Comparison of ENCODE assay signal across 19 mouse cellular contexts in the genomic region with DNA sequence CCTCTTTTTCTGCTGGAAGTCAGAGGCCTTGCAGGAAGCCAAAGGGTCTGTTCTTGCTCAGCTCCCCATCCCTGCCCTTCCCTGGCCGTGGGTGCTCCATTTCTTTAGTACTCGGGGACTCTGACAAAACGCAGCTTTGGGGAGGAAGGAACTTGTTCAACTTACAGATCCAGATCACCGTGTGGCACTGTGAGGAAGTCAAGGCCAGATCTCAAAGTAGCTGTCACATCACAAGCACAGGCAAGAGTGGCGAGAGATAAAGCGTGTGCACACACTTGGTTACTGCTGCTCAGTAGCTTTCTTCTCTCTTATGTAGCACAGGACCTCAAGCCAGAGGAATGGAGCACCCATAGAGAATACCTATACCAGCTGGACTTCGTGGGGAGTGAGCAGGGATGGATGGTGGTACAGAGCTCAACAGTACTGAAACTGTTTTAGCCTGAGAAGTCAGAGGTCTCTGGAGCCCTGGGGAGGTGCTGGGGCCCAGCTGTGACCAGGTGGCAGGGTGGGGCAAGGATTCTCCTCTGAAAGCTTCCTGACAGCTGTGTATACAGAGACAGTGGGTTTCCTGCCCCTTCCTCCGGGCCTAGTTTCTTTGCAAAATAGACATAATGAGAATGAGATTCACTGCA. TPM values are rescaled to one million over a fixed set of nuclear protein-coding genes. Genes with fewer than 3 reads are reported as not detected.
A peak's percentile ranks its signal among the peaks of the same experiment; 100 is the strongest.
DNase-seq lines count a peak whose midpoint lies in the region; ATAC-seq lines count a peak whose summit lies in the region.
"Had no signal": no experiment of that assay in that cellular context is flagged by ENCODE, and none has a peak within 500 bp of the region (broad histone marks: within the 10 kb centered on the region; RNA-seq: fewer than 3 reads in every experiment).

No protein-coding gene starts in this region.

- H3K27ac ChIP-seq in liver, embryonic 11.5 days (ENCODE audit: low read depth, low read length) = peak overlapping the region; percentile 22; the same call in 1 of the 2 replicates
- H3K27ac ChIP-seq in hindbrain, embryonic 12.5 days = no peak overlapping the region
- H3K27ac ChIP-seq: embryonic facial prominence, embryonic 10.5 days; hindbrain, postnatal 0 days; kidney, postnatal 0 days; limb, embryonic 10.5 days had no signal

- ATAC-seq in liver, embryonic 11.5 days (replicated peaks; ENCODE audit: low FRiP score) = 0 out of 2 replicates have a peak, but pooled peaks have one; percentile 19
- peak; percentile 31; the same call in 1 of the 2 replicates for ATAC-seq in common myeloid progenitor, adult 5-6 weeks (replicated peaks; ENCODE audit: low read depth, poor library complexity, severe bottlenecking)
- ATAC-seq in hindbrain, embryonic 12.5 days (ENCODE audit: low FRiP score) = no peak
- ATAC-seq in cerebellum, adult (ENCODE audit: insufficient number of reproducible peaks, low FRiP score, low TSS enrichment) = no peak
- ATAC-seq: hindbrain, postnatal 0 days had no signal

- no peaks in the 10 kb centered on the region for H3K9me3 ChIP-seq in liver, embryonic 11.5 days (ENCODE audit: control insufficient read depth, low read length)
- H3K9me3 ChIP-seq in hindbrain, embryonic 12.5 days (replicated peaks) = no peaks in the 10 kb centered on the region
- H3K9me3 ChIP-seq: embryonic facial prominence, embryonic 10.5 days; limb, embryonic 10.5 days had no signal

- H3K4me2 ChIP-seq in liver, embryonic 11.5 days = peak overlapping the region; percentile 21; the same call in 1 of the 2 replicates
- no peak overlapping the region for H3K4me2 ChIP-seq in hindbrain, embryonic 12.5 days (replicated peaks)
- H3K4me2 ChIP-seq: lung, embryonic 14.5 days had no signal

- no peak overlapping the region for H3K4me3 ChIP-seq in liver, embryonic 11.5 days (ENCODE audit: low read depth, low read length)
- no peak overlapping the region for H3K4me3 ChIP-seq in hindbrain, embryonic 12.5 days
- H3K4me3 ChIP-seq: embryonic facial prominence, embryonic 10.5 days; limb, embryonic 10.5 days had no signal

- no peak overlapping the region for H3K9ac ChIP-seq in liver, embryonic 11.5 days (ENCODE audit: low read depth, low read length)
- H3K9ac ChIP-seq in hindbrain, embryonic 12.5 days = no peak overlapping the region
- H3K9ac ChIP-seq: lung, embryonic 14.5 days had no signal

- peaks cover 25% of the 10 kb centered on the region for H3K4me1 ChIP-seq in liver, embryonic 11.5 days (replicated peaks; ENCODE audit: control insufficient read depth, insufficient read depth, low read length)
- H3K4me1 ChIP-seq in hindbrain, embryonic 12.5 days = peaks cover 19% of the 10 kb centered on the region

- 29% methylated on average over 8 of the region's 8 CpGs for WGBS in liver, embryonic 11.5 days
- 81% methylated on average over 8 of the region's 8 CpGs for WGBS in hindbrain, embryonic 12.5 days

- no peak for DNase-seq in liver, embryonic 11.5 days (ENCODE audit: low spot score)
- DNase-seq in liver = no peak
- peak; percentile 59 for DNase-seq in naive thymus-derived CD4-positive, alpha-beta T cell, adult 2 months (ENCODE audit: low read depth)
- no peak for DNase-seq in kidney, postnatal 4 days
- DNase-seq: adrenal gland, adult 8-10 months; cerebellum, adult 9-10 months; gastrocnemius, postnatal 36 days; layer of hippocampus, adult 9-11 months; lung, embryonic 14.5 days; right cerebral cortex, adult 18-20 months had no signal

- no peaks in the 10 kb centered on the region for H3K27me3 ChIP-seq in liver, embryonic 11.5 days (replicated peaks; ENCODE audit: control insufficient read depth, insufficient read depth, low read length)
- no peaks in the 10 kb centered on the region for H3K27me3 ChIP-seq in hindbrain, embryonic 12.5 days

- no peaks in the 10 kb centered on the region for H3K36me3 ChIP-seq in liver, embryonic 11.5 days (ENCODE audit: control insufficient read depth, insufficient read depth, low read length)
- H3K36me3 ChIP-seq in hindbrain, embryonic 12.5 days = no peaks in the 10 kb centered on the region
- H3K36me3 ChIP-seq: embryonic facial prominence, embryonic 10.5 days had no signal

RNA-seq across cellular contexts. Expression of a gene that starts 5.1 kb away (rescaled TPM):
- 18.6 and 24.2 TPM in 2 replicates for polyA plus RNA-seq in liver, embryonic 11.5 days (2014; fragmentation: Nextera tagmentation; extraction: Ambion mirVana)
- total RNA-seq in common myeloid progenitor, adult 5-6 weeks (2017) = 15.5 and 21.1 TPM in 2 replicates
- polyA plus RNA-seq in hindbrain, embryonic 12.5 days (2016; fragmentation: Nextera tagmentation; extraction: Ambion mirVana) = 40.2 and 43.0 TPM in 2 replicates

RNA-seq across cellular contexts. Expression of a gene that starts 53.4 kb away (rescaled TPM):
- polyA plus RNA-seq in liver, embryonic 11.5 days (2014; fragmentation: Nextera tagmentation; extraction: Ambion mirVana) = 9.4 and 12.6 TPM in 2 replicates
- 0.92 and 5.6 TPM in 2 replicates for total RNA-seq in common myeloid progenitor, adult 5-6 weeks (2017)
- 5.7 and 7.1 TPM in 2 replicates for polyA plus RNA-seq in hindbrain, embryonic 12.5 days (2016; fragmentation: Nextera tagmentation; extraction: Ambion mirVana)
- total RNA-seq: monocyte, adult 5-6 weeks; neutrophil, adult 5-6 weeks had no signal

Comparison
In these comparisons a context has a peak if more than half of its experiments do, and no peak if none do; other contexts are left out.
1. ATAC-seq: peak in liver, embryonic 11.5 days (single experiment) and common myeloid progenitor, adult 5-6 weeks (single experiment); none in hindbrain, embryonic 12.5 days (single experiment) and cerebellum, adult (single experiment).